Mouse (Mus musculus): ENCODE data around the gene Ly6g6c. TPM values are rescaled to one million over a fixed set of nuclear protein-coding genes. Genes with fewer than 3 reads are reported as not detected.

The Ly6g6c gene
- polyA plus RNA-seq, 1 experiment from 2014 or later: 0.31 TPM

GRCm38 (mm10) chr17:35064378-35064877 is 760 bp upstream of the Ly6g6c start:
- Histone ChIP-seq H3K4me3 (peak overlapping the region; percentile 58), H3K27me3 (replicated peaks; ENCODE audit: low read depth, poor library complexity, severe bottlenecking) (peaks cover 65% of the 10 kb centered on the region), H3K9me3 (no peaks in the 10 kb centered on the region), H3K4me1 (peaks cover 47% of the 10 kb centered on the region), H3K27ac (replicated peaks) (peak overlapping the region; percentile 70; the same call in 1 of the 2 replicates), H3K36me3 (replicated peaks) (peaks cover 37% of the 10 kb centered on the region)
- WGBS: 31% methylated on average over 10 of the region's 10 CpGs
- DNase-seq (ENCODE audit: low spot score): no peak

GRCm38 (mm10) chr17:35066084-35066483 is 896 bp downstream of the Ly6g6c start, which contains the start of gene Mpig6b:
Mpig6b (minus strand) TSS chr17:35066184.
- peaks cover 71% of the 10 kb centered on the region for H3K27me3 ChIP-seq (replicated peaks; ENCODE audit: low read depth, poor library complexity, severe bottlenecking)
- WGBS: 41% methylated on average over 10 of the region's 10 CpGs

GRCm38 (mm10) chr17:35068213-35068914 is 3.2 kb downstream of the Ly6g6c start:
- no peaks in the 10 kb centered on the region for H3K9me3 ChIP-seq
- DNase-seq (ENCODE audit: low spot score): no peak
- no peak overlapping the region for H3K27ac ChIP-seq (replicated peaks)
- H3K4me3 ChIP-seq: no peak overlapping the region
- 85% methylated on average over 17 of the region's 17 CpGs for WGBS
- peaks cover 5% of the 10 kb centered on the region; the same call in 1 of the 2 replicates for H3K36me3 ChIP-seq (replicated peaks)
- peaks cover 28% of the 10 kb centered on the region for H3K4me1 ChIP-seq
- peaks cover 62% of the 10 kb centered on the region for H3K27me3 ChIP-seq (replicated peaks; ENCODE audit: low read depth, poor library complexity, severe bottlenecking)

More at GRCm38 (mm10) chr17:35066084-35066483, 896 bp downstream of the Ly6g6c start, which contains the start of gene Mpig6b:
- peaks cover 26% of the 10 kb centered on the region for H3K36me3 ChIP-seq (replicated peaks)
- H3K4me3 ChIP-seq: peak within 1 kb of the TSS; percentile 58
- H3K27ac ChIP-seq (replicated peaks): peak within 1 kb of the TSS; percentile 70
- no peak for DNase-seq (ENCODE audit: low spot score)
- H3K9me3 ChIP-seq: no peaks in the 10 kb centered on the region
- H3K4me1 ChIP-seq: peaks cover 34% of the 10 kb centered on the region

- H3K27ac ChIP-seq (replicated peaks): no peak overlapping the region
- no peaks in the 10 kb centered on the region for H3K9me3 ChIP-seq
- no peak overlapping the region for H3K4me3 ChIP-seq
- no peak for DNase-seq (ENCODE audit: low spot score)
- H3K36me3 ChIP-seq (replicated peaks): no peaks in the 10 kb centered on the region
- peaks cover 41% of the 10 kb centered on the region for H3K27me3 ChIP-seq (replicated peaks; ENCODE audit: low read depth, poor library complexity, severe bottlenecking)
- peaks cover 14% of the 10 kb centered on the region for H3K4me1 ChIP-seq
- WGBS: 51% methylated on average over 6 of the region's 6 CpGs
These were observed 5.5 kb downstream of the Ly6g6c start for GRCm38 (mm10) chr17:35070556-35071229.

GRCm38 (mm10) chr17:35071454-35071853 is 6.3 kb downstream of the Ly6g6c start:
- H3K9me3 ChIP-seq: no peaks in the 10 kb centered on the region
- H3K36me3 ChIP-seq (replicated peaks): no peaks in the 10 kb centered on the region
- no peak overlapping the region for H3K27ac ChIP-seq (replicated peaks)
- WGBS: 78% methylated on average over 9 of the region's 9 CpGs
- no peak overlapping the region for H3K4me3 ChIP-seq
- H3K4me1 ChIP-seq: peaks cover 17% of the 10 kb centered on the region
- H3K27me3 ChIP-seq (replicated peaks; ENCODE audit: low read depth, poor library complexity, severe bottlenecking): peaks cover 39% of the 10 kb centered on the region
- no peak for DNase-seq (ENCODE audit: low spot score)

GRCm38 (mm10) chr17:35074097-35074496 is 8.9 kb downstream of the Ly6g6c start:
- Histone ChIP-seq H3K4me1 (peaks cover 36% of the 10 kb centered on the region), H3K4me3 (no peak overlapping the region), H3K27me3 (replicated peaks; ENCODE audit: low read depth, poor library complexity, severe bottlenecking) (peaks cover 31% of the 10 kb centered on the region), H3K9me3 (no peaks in the 10 kb centered on the region), H3K27ac (replicated peaks) (no peak overlapping the region), H3K36me3 (replicated peaks) (no peaks in the 10 kb centered on the region)
- no peak for DNase-seq (ENCODE audit: low spot score)
- 49% methylated on average over 17 of the region's 17 CpGs for WGBS

GRCm38 (mm10) chr17:35076507-35077176 is 11.5 kb downstream of the Ly6g6c start, which contains the start of gene Ly6g6e:
Ly6g6e (plus strand) TSS chr17:35076902.
- DNase-seq (ENCODE audit: low spot score): no peak
- Histone ChIP-seq H3K27me3 (replicated peaks; ENCODE audit: low read depth, poor library complexity, severe bottlenecking) (peaks cover 42% of the 10 kb centered on the region), H3K27ac (replicated peaks) (peak within 1 kb of the TSS; percentile 60), H3K4me1 (peaks cover 32% of the 10 kb centered on the region), H3K36me3 (replicated peaks) (no peaks in the 10 kb centered on the region), H3K9me3 (no peaks in the 10 kb centered on the region), H3K4me3 (peak within 1 kb of the TSS; percentile 43)
- WGBS: 18% methylated on average over 10 of the region's 10 CpGs

- H3K27ac ChIP-seq (replicated peaks): peak overlapping the region; percentile 60
- H3K4me1 ChIP-seq: peaks cover 32% of the 10 kb centered on the region
- H3K27me3 ChIP-seq (replicated peaks; ENCODE audit: low read depth, poor library complexity, severe bottlenecking): peaks cover 42% of the 10 kb centered on the region
- DNase-seq (ENCODE audit: low spot score): no peak
- no peaks in the 10 kb centered on the region for H3K9me3 ChIP-seq
- 45% methylated on average over 2 of the region's 2 CpGs for WGBS
- peak overlapping the region; percentile 43 for H3K4me3 ChIP-seq
- H3K36me3 ChIP-seq (replicated peaks): no peaks in the 10 kb centered on the region
These were observed 12.1 kb downstream of the Ly6g6c start for GRCm38 (mm10) chr17:35077285-35077684.

GRCm38 (mm10) chr17:35077786-35078233 is 12.6 kb downstream of the Ly6g6c start, which contains the start of gene Ly6g6d:
Ly6g6d (minus strand) TSS chr17:35078065.
- H3K4me3 ChIP-seq: peak within 1 kb of the TSS; percentile 43
- H3K27me3 ChIP-seq (replicated peaks; ENCODE audit: low read depth, poor library complexity, severe bottlenecking): peaks cover 42% of the 10 kb centered on the region
- H3K9me3 ChIP-seq: no peaks in the 10 kb centered on the region
- H3K27ac ChIP-seq (replicated peaks): peak within 1 kb of the TSS; percentile 60
- 9% methylated on average over 14 of the region's 14 CpGs for WGBS
- DNase-seq (ENCODE audit: low spot score): peak; percentile 40
- peaks cover 32% of the 10 kb centered on the region for H3K4me1 ChIP-seq
- no peaks in the 10 kb centered on the region for H3K36me3 ChIP-seq (replicated peaks)

- no peaks in the 10 kb centered on the region for H3K36me3 ChIP-seq (replicated peaks)
- H3K4me1 ChIP-seq: peaks cover 26% of the 10 kb centered on the region
- WGBS: 73% methylated on average over 9 of the region's 9 CpGs
- no peak for DNase-seq (ENCODE audit: low spot score)
- no peak overlapping the region for H3K27ac ChIP-seq (replicated peaks)
- H3K9me3 ChIP-seq: no peaks in the 10 kb centered on the region
- no peak overlapping the region for H3K4me3 ChIP-seq
- peaks cover 42% of the 10 kb centered on the region for H3K27me3 ChIP-seq (replicated peaks; ENCODE audit: low read depth, poor library complexity, severe bottlenecking)
These were observed 14.6 kb downstream of the Ly6g6c start for GRCm38 (mm10) chr17:35079778-35080177.

GRCm38 (mm10) chr17:35080248-35080647 is 15.1 kb downstream of the Ly6g6c start:
- H3K27me3 ChIP-seq (replicated peaks; ENCODE audit: low read depth, poor library complexity, severe bottlenecking): peaks cover 42% of the 10 kb centered on the region
- no peak for DNase-seq (ENCODE audit: low spot score)
- H3K27ac ChIP-seq (replicated peaks): no peak overlapping the region
- H3K4me3 ChIP-seq: no peak overlapping the region
- 67% methylated on average over 6 of the region's 6 CpGs for WGBS
- H3K36me3 ChIP-seq (replicated peaks): no peaks in the 10 kb centered on the region
- no peaks in the 10 kb centered on the region for H3K9me3 ChIP-seq
- peaks cover 26% of the 10 kb centered on the region for H3K4me1 ChIP-seq

- H3K4me1 ChIP-seq: peaks cover 26% of the 10 kb centered on the region
- peaks cover 40% of the 10 kb centered on the region for H3K27me3 ChIP-seq (replicated peaks; ENCODE audit: low read depth, poor library complexity, severe bottlenecking)
- no peak overlapping the region for H3K27ac ChIP-seq (replicated peaks)
- no peak overlapping the region for H3K4me3 ChIP-seq
- no peaks in the 10 kb centered on the region for H3K36me3 ChIP-seq (replicated peaks)
- H3K9me3 ChIP-seq: no peaks in the 10 kb centered on the region
- WGBS: 69% methylated on average over 4 of the region's 4 CpGs
- no peak for DNase-seq (ENCODE audit: low spot score)
These were observed 15.5 kb downstream of the Ly6g6c start for GRCm38 (mm10) chr17:35080710-35081109.

All from embryonic facial prominence, embryonic 10.5 days (tissue).